Mouse (Mus musculus): ENCODE measurements around the gene Mrpl20.

The Mrpl20 gene

DNA sequence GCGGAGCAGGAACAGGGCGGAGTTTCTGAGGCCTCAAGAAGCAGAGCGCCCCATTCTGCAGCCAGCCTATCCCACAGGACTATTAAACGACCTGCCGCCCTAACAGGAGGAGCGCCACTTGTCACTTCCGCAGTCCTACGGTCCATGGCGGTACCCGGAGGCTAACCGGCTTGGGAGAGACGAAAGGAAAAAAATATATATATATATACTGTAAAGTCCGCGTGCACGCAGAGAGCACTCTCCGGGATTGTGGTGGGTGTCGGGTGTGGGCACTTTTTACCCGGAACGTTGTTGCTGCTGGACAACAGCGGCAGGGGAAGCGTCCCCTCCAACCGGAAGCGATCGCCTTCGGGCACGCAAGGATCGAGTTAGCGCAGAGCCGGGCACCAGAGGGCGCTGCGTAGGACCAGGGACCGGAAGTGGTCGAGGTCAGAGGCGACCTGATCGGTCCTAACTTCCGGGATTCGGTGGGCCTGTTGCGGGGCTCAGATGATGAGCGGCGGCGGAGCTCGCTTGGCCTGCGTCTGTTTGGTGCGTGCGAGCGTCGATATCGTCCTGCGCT, 28.6 kb downstream of the Mrpl20 start, which contains the start of gene Aurkaip1:
TSS of gene Aurkaip1 (plus strand) at position 68 of the 562 bp plus-strand sequence.
- CTCF ChIA-PET: interaction anchor here (1.0 kb wide), 1 partner anchor 9 kb away, joined by 3 read pairs; no protein-coding TSS in a partner anchor

DNA sequence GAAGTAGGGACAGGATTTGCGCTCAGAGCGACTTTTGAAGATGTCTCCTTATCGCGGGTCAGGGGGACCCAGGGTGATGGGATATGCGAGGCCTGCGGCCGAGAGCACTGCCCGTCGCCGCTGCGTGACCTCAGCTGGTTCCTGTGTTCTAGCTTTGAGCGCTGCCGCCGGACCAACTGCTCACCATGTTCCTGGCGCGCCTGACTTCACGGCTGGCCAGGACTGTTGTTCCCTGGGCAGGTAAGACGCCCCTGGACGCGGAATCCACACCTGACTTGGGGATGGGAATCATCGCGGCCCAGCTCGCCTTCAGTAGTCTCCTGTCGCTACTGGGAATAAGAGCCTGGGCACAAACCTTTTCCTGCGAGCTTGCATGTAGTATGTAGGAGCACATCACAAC, 29.2 kb downstream of the Mrpl20 start:
- CTCF ChIA-PET: interaction anchor here (1.0 kb wide), 1 partner anchor 9 kb away, joined by 3 read pairs; no protein-coding TSS in a partner anchor

- CTCF ChIA-PET: interaction anchor here (1.0 to 2.0 kb wide), 3 partner anchors 8 to 14 kb away, joined by 3 to 5 read pairs (median 4); partner anchors contain the start of gene Dvl1
Observed at GRCm38 (mm10) chr4:155832321-155832720, 29.6 kb downstream of the Mrpl20 start.

DNA sequence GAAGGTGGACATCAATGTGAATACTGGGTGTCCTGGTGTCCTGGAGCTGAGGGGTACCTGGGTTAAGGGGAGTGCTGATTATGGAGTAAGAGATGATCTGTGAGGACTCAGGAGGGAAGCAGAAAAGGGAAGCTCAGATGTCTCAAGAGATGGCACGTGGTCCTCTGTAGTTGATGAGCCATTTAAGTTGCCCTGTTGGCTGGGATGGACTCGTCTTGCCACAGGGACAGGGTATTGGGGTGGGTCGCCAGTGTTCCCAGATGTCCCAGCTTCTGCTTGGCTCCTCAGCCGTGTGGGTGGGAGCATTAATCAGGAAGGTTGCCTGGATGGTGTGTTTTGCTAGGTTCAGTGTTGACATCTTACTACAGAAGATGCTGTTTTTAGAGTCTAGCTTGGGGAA, 30.6 kb downstream of the Mrpl20 start:
- CTCF ChIA-PET: interaction anchor here (0.8 to 2.0 kb wide), 3 partner anchors 11 to 35 kb away, joined by 3 to 5 read pairs (median 4); partner anchors contain the start of gene Dvl1

GRCm38 (mm10) chr4:155833836-155834235, 31.2 kb downstream of the Mrpl20 start:
- CTCF ChIA-PET: interaction anchor here (0.7 to 2.0 kb wide), 3 partner anchors 13 to 956 kb away, joined by 3 to 5 read pairs (median 3); partner anchors contain the start of gene Dvl1

- CTCF ChIA-PET: no interaction called here
Observed at GRCm38 (mm10) chr4:155837404-155838010, 34.8 kb downstream of the Mrpl20 start.

- CTCF ChIA-PET: no interaction called here
Observed at GRCm38 (mm10) chr4:155838187-155839153, 35.8 kb downstream of the Mrpl20 start.

GRCm38 (mm10) chr4:155839483-155839910, 36.8 kb downstream of the Mrpl20 start, which contains the start of gene Mxra8:
Mxra8 (plus strand) TSS chr4:155839680.
- CTCF ChIA-PET: no interaction called here

GRCm38 (mm10) chr4:155840076-155841002, 37.7 kb downstream of the Mrpl20 start:
- CTCF ChIA-PET: interaction anchor here (1.0 kb wide), 1 partner anchor 8 kb away, joined by 3 read pairs; no protein-coding TSS in a partner anchor

- CTCF ChIA-PET: interaction anchor here (1.0 kb wide), 1 partner anchor 9 kb away, joined by 3 read pairs; no protein-coding TSS in a partner anchor
Observed at GRCm38 (mm10) chr4:155841003-155841454, 38.4 kb downstream of the Mrpl20 start.

- CTCF ChIA-PET: no interaction called here
Observed at GRCm38 (mm10) chr4:155841651-155842270, 39.1 kb downstream of the Mrpl20 start.

DNA sequence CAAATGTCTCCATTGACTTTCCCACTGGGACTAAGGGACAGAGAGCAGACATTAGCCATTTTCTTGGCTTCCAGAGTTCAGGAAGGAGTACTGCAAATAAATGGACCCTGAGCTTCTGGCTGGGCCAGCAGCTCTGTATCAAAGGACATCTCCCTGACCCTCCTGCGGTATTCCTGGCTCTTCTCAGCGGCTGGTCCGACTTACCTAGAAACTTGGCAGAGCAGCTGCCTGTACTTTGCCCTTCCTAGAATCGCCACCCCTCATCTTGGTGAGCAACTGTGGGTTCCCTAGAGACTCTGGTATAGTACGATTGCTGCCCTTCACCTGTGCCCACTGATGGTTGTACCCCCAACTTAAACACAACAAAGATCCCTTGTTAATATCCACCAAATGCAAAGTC, 40.6 kb downstream of the Mrpl20 start:
- CTCF ChIA-PET: no interaction called here

DNA sequence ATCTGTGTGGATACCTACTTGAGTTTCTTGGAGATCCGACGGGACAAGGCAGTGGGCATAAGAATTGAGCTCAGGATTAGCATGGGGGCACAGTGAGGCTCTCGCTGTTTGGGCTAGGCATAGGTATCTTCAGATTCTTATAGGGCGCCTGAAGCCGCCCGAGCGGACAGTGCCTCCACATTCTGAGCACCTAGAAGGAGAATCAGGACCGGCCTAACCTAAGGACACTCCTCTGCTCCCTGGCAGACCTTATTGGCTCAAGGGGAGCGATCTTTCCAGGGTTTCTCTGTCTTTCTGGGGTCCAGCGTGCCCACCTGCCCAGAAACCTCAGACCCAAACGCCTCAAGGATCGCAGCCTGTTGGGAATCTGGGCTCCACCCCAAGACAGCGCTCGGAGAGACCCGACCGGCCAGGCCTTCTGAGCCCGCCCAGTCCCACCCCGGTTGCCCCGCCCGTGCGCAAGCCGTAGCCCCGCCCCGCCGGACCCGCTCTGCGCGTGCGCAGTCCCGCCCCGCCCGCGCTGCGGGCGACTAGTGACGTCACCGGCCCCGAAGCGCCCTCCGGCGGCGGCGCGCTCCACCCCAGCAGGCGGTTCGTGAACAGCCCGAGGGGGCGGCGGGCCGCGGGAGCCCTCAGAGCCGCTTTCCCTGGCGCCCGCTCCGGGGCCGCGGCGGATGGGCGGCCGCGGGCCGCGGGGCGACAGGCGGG, 44.3 kb downstream of the Mrpl20 start, which contains the start of gene Dvl1:
TSS of gene Dvl1 (plus strand) at position 532 of the 708 bp plus-strand sequence.
- CTCF ChIA-PET: interaction anchor here (1.9 kb wide), 1 partner anchor 14 kb away, joined by 5 read pairs; no protein-coding TSS in a partner anchor

DNA sequence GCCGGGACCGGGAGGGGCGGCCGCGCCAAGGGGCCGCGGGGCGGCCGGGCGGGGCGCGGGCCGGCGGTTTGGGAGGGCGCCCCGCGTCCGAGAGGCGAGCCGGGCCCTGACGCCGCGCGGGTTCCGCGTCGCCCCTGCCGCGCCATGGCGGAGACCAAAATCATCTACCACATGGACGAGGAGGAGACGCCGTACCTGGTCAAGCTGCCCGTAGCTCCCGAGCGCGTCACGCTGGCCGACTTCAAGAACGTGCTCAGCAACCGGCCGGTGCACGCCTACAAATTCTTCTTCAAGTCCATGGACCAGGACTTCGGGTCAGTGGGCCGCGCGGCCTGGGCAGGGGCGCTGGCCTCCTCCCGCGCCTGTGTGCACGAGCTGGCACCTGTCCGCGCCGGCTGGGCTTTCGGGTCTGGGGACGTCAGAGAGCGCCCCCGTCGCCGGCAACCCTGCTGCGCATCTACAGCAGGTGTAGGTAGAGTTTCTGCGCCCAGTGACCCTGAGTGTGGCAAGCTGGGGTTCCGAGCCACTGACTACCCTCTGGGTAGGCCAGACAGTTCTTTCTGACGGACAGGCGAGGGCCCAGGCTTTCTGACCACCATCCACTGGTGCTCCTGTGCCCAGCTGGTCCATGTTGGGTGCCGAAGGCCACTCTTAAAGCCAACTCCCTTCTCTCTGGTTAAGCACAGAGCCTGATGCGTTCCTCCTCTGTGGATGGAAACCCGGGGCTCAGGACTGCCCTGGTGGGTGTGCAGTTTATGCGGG, 45.1 kb downstream of the Mrpl20 start:
- CTCF ChIA-PET: interaction anchor here (1.5 to 1.9 kb wide), 2 partner anchors 10 to 15 kb away, joined by 3 to 5 read pairs; no protein-coding TSS in a partner anchor

- CTCF ChIA-PET: interaction anchor here (1.5 kb wide), 1 partner anchor 10 kb away, joined by 3 read pairs; no protein-coding TSS in a partner anchor
Observed at GRCm38 (mm10) chr4:155848434-155849095, 45.9 kb downstream of the Mrpl20 start.

DNA sequence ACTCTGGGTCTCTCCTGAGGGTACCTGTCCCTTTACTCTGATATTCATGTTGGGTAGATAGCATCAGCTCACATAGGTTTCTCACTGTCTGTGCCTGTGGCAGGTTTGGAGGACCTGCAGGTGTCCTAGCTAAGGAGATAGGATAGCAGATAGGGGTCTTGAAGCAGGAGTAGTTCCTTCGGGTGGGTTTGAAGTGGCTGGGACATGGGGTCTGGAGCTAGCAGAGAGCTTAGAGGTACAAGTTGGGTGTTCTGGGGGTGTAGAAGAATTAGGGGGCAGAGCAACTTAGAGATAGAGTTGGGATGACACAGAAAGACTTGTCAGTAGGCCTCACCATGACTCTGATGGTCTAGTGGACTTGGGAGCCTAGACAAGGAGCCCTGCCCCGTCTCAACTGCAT, 46.7 kb downstream of the Mrpl20 start:
- CTCF ChIA-PET: interaction anchor here (1.5 kb wide), 1 partner anchor 9 kb away, joined by 3 read pairs; no protein-coding TSS in a partner anchor

GRCm38 (mm10) chr4:155849792-155850451, 47.2 kb downstream of the Mrpl20 start:
- CTCF ChIA-PET: no interaction called here

All from spleen, embryonic (tissue).